Mouse (Mus musculus): Measurements from ENCODE around the gene Fam181a.

Gene Fam181a

GRCm38 (mm10) chr12:103353538-103353937 lies 42.8 kb downstream of the Fam181a start:
- intact Hi-C loops (cut with DNase I), result no loop called here

GRCm38 (mm10) chr12:103355746-103356414 lies 45.1 kb downstream of the Fam181a start, which contains the start of gene Asb2:
Asb2 (minus strand) TSS chr12:103356001.
- intact Hi-C loops (cut with DNase I), result no loop called here

- intact Hi-C loops (cut with DNase I), result no loop called here
Measured at GRCm38 (mm10) chr12:103356415-103356748, 45.6 kb downstream of the Fam181a start.

- intact Hi-C loops (cut with DNase I), result no loop called here
Measured at GRCm38 (mm10) chr12:103358216-103358615, 47.4 kb downstream of the Fam181a start.

- intact Hi-C loops (cut with DNase I), result no loop called here
Measured at GRCm38 (mm10) chr12:103358951-103359801, 48.4 kb downstream of the Fam181a start.

- intact Hi-C loops (cut with DNase I), result no loop called here
Measured at GRCm38 (mm10) chr12:103360812-103361211, 50.0 kb downstream of the Fam181a start.

GRCm38 (mm10) chr12:103361539-103362307 lies 50.9 kb downstream of the Fam181a start:
- intact Hi-C loops (cut with DNase I), result no loop called here

- intact Hi-C loops (cut with DNase I), result no loop called here
Measured at GRCm38 (mm10) chr12:103362336-103362735, 51.6 kb downstream of the Fam181a start.
